Mouse (Mus musculus): ENCODE measurements around the gene Hs6st3.

The Hs6st3 gene

GRCm38 (mm10) chr14:119347236-119347635, 209.1 kb downstream of the Hs6st3 start:
- H3K9me3 ChIP-seq (ENCODE audit: low read length) = no peaks in the 10 kb centered on the region

GRCm38 (mm10) chr14:119361414-119361813, 223.3 kb downstream of the Hs6st3 start:
- Histone ChIP-seq H3K9me3 (ENCODE audit: low read length) (0 out of 2 replicates have a peak, but pooled peaks cover 9% of the 10 kb centered on the region), H3K36me3 (ENCODE audit: insufficient read depth, low read length) (no peaks in the 10 kb centered on the region), H3K4me3 (replicated peaks; ENCODE audit: low read length) (no peak overlapping the region), H3K4me1 (replicated peaks; ENCODE audit: low read depth, low read length) (no peaks in the 10 kb centered on the region), H3K27me3 (ENCODE audit: insufficient read depth, low read length) (no peaks in the 10 kb centered on the region)
- TF ChIP-seq NANOG (IDR thresholded peaks at IDR 0.05; ENCODE audit: borderline replicate concordance, low read length) = no peak
- TF ChIP-seq CTCF (conservative IDR thresholded peaks at IDR 0.05; ENCODE audit: low read length) = no peak
- no peak for TF ChIP-seq POU5F1 (IDR thresholded peaks at IDR 0.05; ENCODE audit: borderline replicate concordance, low read length)

More at GRCm38 (mm10) chr14:119347236-119347635, 209.1 kb downstream of the Hs6st3 start:
- TF ChIP-seq NANOG (IDR thresholded peaks at IDR 0.05; ENCODE audit: borderline replicate concordance, low read length) = no peak
- no peak for TF ChIP-seq POU5F1 (IDR thresholded peaks at IDR 0.05; ENCODE audit: borderline replicate concordance, low read length)
- no peak for TF ChIP-seq CTCF (conservative IDR thresholded peaks at IDR 0.05; ENCODE audit: low read length)
- no peaks in the 10 kb centered on the region for H3K27me3 ChIP-seq (ENCODE audit: insufficient read depth, low read length)
- H3K4me1 ChIP-seq (replicated peaks; ENCODE audit: low read depth, low read length) = no peaks in the 10 kb centered on the region
- H3K4me3 ChIP-seq (replicated peaks; ENCODE audit: low read length) = no peak overlapping the region
- H3K36me3 ChIP-seq (ENCODE audit: insufficient read depth, low read length) = no peaks in the 10 kb centered on the region

- no peaks in the 10 kb centered on the region for H3K4me1 ChIP-seq (replicated peaks; ENCODE audit: low read depth, low read length)
- no peak overlapping the region for H3K4me3 ChIP-seq (replicated peaks; ENCODE audit: low read length)
- H3K27me3 ChIP-seq (ENCODE audit: insufficient read depth, low read length) = no peaks in the 10 kb centered on the region
- H3K9me3 ChIP-seq (ENCODE audit: low read length) = no peaks in the 10 kb centered on the region
- TF ChIP-seq NANOG (IDR thresholded peaks at IDR 0.05; ENCODE audit: borderline replicate concordance, low read length) = no peak
- TF ChIP-seq POU5F1 (IDR thresholded peaks at IDR 0.05; ENCODE audit: borderline replicate concordance, low read length) = no peak
- TF ChIP-seq CTCF (conservative IDR thresholded peaks at IDR 0.05; ENCODE audit: low read length) = no peak
- H3K36me3 ChIP-seq (ENCODE audit: insufficient read depth, low read length) = no peaks in the 10 kb centered on the region
Measured at GRCm38 (mm10) chr14:119367866-119368425, 229.8 kb downstream of the Hs6st3 start.

- Histone ChIP-seq H3K4me1 (replicated peaks; ENCODE audit: low read depth, low read length) (no peaks in the 10 kb centered on the region), H3K9me3 (ENCODE audit: low read length) (no peaks in the 10 kb centered on the region), H3K27me3 (ENCODE audit: insufficient read depth, low read length) (no peaks in the 10 kb centered on the region), H3K4me3 (replicated peaks; ENCODE audit: low read length) (no peak overlapping the region), H3K36me3 (ENCODE audit: insufficient read depth, low read length) (no peaks in the 10 kb centered on the region)
- TF ChIP-seq CTCF (conservative IDR thresholded peaks at IDR 0.05; ENCODE audit: low read length) (no peak), POU5F1 (IDR thresholded peaks at IDR 0.05; ENCODE audit: borderline replicate concordance, low read length) (no peak), NANOG (IDR thresholded peaks at IDR 0.05; ENCODE audit: borderline replicate concordance, low read length) (no peak)
Measured at GRCm38 (mm10) chr14:119369274-119369673, 231.1 kb downstream of the Hs6st3 start.

- TF ChIP-seq CTCF (conservative IDR thresholded peaks at IDR 0.05; ENCODE audit: low read length) (no peak), POU5F1 (IDR thresholded peaks at IDR 0.05; ENCODE audit: borderline replicate concordance, low read length) (no peak), NANOG (IDR thresholded peaks at IDR 0.05; ENCODE audit: borderline replicate concordance, low read length) (no peak)
- Histone ChIP-seq H3K36me3 (ENCODE audit: insufficient read depth, low read length) (no peaks in the 10 kb centered on the region), H3K4me1 (replicated peaks; ENCODE audit: low read depth, low read length) (no peaks in the 10 kb centered on the region), H3K9me3 (ENCODE audit: low read length) (no peaks in the 10 kb centered on the region), H3K27me3 (ENCODE audit: insufficient read depth, low read length) (no peaks in the 10 kb centered on the region), H3K4me3 (replicated peaks; ENCODE audit: low read length) (no peak overlapping the region)
Measured at GRCm38 (mm10) chr14:119370013-119370412, 231.9 kb downstream of the Hs6st3 start.

- H3K9me3 ChIP-seq (ENCODE audit: low read length) = no peaks in the 10 kb centered on the region
- TF ChIP-seq NANOG (IDR thresholded peaks at IDR 0.05; ENCODE audit: borderline replicate concordance, low read length) (no peak), CTCF (conservative IDR thresholded peaks at IDR 0.05; ENCODE audit: low read length) (no peak), POU5F1 (IDR thresholded peaks at IDR 0.05; ENCODE audit: borderline replicate concordance, low read length) (no peak)
- H3K4me1 ChIP-seq (replicated peaks; ENCODE audit: low read depth, low read length) = no peaks in the 10 kb centered on the region
- H3K36me3 ChIP-seq (ENCODE audit: insufficient read depth, low read length) = no peaks in the 10 kb centered on the region
- H3K27me3 ChIP-seq (ENCODE audit: insufficient read depth, low read length) = no peaks in the 10 kb centered on the region
- no peak overlapping the region for H3K4me3 ChIP-seq (replicated peaks; ENCODE audit: low read length)
Measured at GRCm38 (mm10) chr14:119379303-119379702, 241.2 kb downstream of the Hs6st3 start.

GRCm38 (mm10) chr14:119401618-119402017, 263.5 kb downstream of the Hs6st3 start:
- TF ChIP-seq POU5F1 (IDR thresholded peaks at IDR 0.05; ENCODE audit: borderline replicate concordance, low read length) (no peak), CTCF (conservative IDR thresholded peaks at IDR 0.05; ENCODE audit: low read length) (no peak), NANOG (IDR thresholded peaks at IDR 0.05; ENCODE audit: borderline replicate concordance, low read length) (no peak)
- Histone ChIP-seq H3K9me3 (ENCODE audit: low read length) (no peaks in the 10 kb centered on the region), H3K4me1 (replicated peaks; ENCODE audit: low read depth, low read length) (no peaks in the 10 kb centered on the region), H3K36me3 (ENCODE audit: insufficient read depth, low read length) (no peaks in the 10 kb centered on the region), H3K4me3 (replicated peaks; ENCODE audit: low read length) (no peak overlapping the region), H3K27me3 (ENCODE audit: insufficient read depth, low read length) (no peaks in the 10 kb centered on the region)

- Histone ChIP-seq H3K4me3 (replicated peaks; ENCODE audit: low read length) (no peak overlapping the region), H3K36me3 (ENCODE audit: insufficient read depth, low read length) (no peaks in the 10 kb centered on the region), H3K4me1 (replicated peaks; ENCODE audit: low read depth, low read length) (no peaks in the 10 kb centered on the region), H3K27me3 (ENCODE audit: insufficient read depth, low read length) (no peaks in the 10 kb centered on the region), H3K9me3 (ENCODE audit: low read length) (no peaks in the 10 kb centered on the region)
- no peak for TF ChIP-seq POU5F1 (IDR thresholded peaks at IDR 0.05; ENCODE audit: borderline replicate concordance, low read length)
- no peak for TF ChIP-seq CTCF (conservative IDR thresholded peaks at IDR 0.05; ENCODE audit: low read length)
- TF ChIP-seq NANOG (IDR thresholded peaks at IDR 0.05; ENCODE audit: borderline replicate concordance, low read length) = no peak
Measured at GRCm38 (mm10) chr14:119409334-119410050, 271.4 kb downstream of the Hs6st3 start.
